Mouse (Mus musculus): Measurements from ENCODE around the gene Ctu2. TPM values are rescaled to one million over a fixed set of nuclear protein-coding genes. Genes with fewer than 3 reads are reported as not detected.

Ctu2 gene
- polyA plus RNA-seq, 1 experiment from 2014 or later: 83.6 TPM

- no peak overlapping the region for H3K9ac ChIP-seq (ENCODE audit: low read depth, low read length)
- peak; percentile 36; the same call in 1 of the 2 replicates for ATAC-seq
- 70% methylated on average over 11 of the region's 11 CpGs for WGBS
- peaks cover 37% of the 10 kb centered on the region for H3K36me3 ChIP-seq (ENCODE audit: control insufficient read depth, insufficient read depth, low read length)
- peaks cover 5% of the 10 kb centered on the region for H3K4me1 ChIP-seq (ENCODE audit: control insufficient read depth, insufficient read depth, low read length)
- no peaks in the 10 kb centered on the region for H3K9me3 ChIP-seq (replicated peaks; ENCODE audit: control insufficient read depth, low read length, poor library complexity, severe bottlenecking)
- H3K27ac ChIP-seq (ENCODE audit: low read length): no peak overlapping the region
- H3K4me3 ChIP-seq (ENCODE audit: low read depth, low read length): no peak overlapping the region
- no peak overlapping the region for H3K4me2 ChIP-seq (ENCODE audit: low read length)
- no peaks in the 10 kb centered on the region for H3K27me3 ChIP-seq (ENCODE audit: control insufficient read depth, insufficient read depth, low read depth, low read length)
Measured at GRCm38 (mm10) chr8:122433269-122433905, 42.6 kb upstream of the Ctu2 start.

DNA sequence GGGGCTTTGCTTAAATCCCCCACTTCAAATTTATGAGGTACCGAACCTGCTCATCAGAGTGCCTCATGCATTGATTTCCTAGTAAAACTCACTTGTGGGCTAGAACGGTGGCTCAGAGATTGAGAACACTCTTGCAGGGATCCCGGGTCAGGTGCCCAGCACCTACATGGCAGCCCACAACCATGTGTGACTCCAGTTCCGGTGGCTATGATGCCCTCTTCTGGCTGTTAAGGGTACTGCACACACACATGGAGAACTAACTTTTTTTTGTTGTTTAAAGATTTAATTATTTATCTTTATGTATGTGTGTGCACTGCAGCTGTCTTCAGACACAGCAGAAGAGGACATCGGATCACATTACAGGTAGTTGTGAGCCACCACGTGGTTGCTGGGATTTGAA, 40.6 kb upstream of the Ctu2 start:
- H3K4me1 ChIP-seq (ENCODE audit: control insufficient read depth, insufficient read depth, low read length): peaks cover 5% of the 10 kb centered on the region
- H3K36me3 ChIP-seq (ENCODE audit: control insufficient read depth, insufficient read depth, low read length): peaks cover 39% of the 10 kb centered on the region

GRCm38 (mm10) chr8:122436146-122436545, 39.8 kb upstream of the Ctu2 start:
- no peak overlapping the region for H3K4me2 ChIP-seq (ENCODE audit: low read length)
- H3K9ac ChIP-seq (ENCODE audit: low read depth, low read length): no peak overlapping the region
- no peak for ATAC-seq
- H3K36me3 ChIP-seq (ENCODE audit: control insufficient read depth, insufficient read depth, low read length): peaks cover 39% of the 10 kb centered on the region
- 97% methylated on average over 9 of the region's 9 CpGs for WGBS
- H3K27ac ChIP-seq (ENCODE audit: low read length): no peak overlapping the region
- H3K4me1 ChIP-seq (ENCODE audit: control insufficient read depth, insufficient read depth, low read length): peaks cover 5% of the 10 kb centered on the region
- no peak overlapping the region for H3K4me3 ChIP-seq (ENCODE audit: low read depth, low read length)
- no peaks in the 10 kb centered on the region for H3K27me3 ChIP-seq (ENCODE audit: control insufficient read depth, insufficient read depth, low read depth, low read length)
- H3K9me3 ChIP-seq (replicated peaks; ENCODE audit: control insufficient read depth, low read length, poor library complexity, severe bottlenecking): no peaks in the 10 kb centered on the region

More for the DNA sequence above, 40.6 kb upstream of the Ctu2 start:
- ATAC-seq: no peak
- Histone ChIP-seq H3K9ac (ENCODE audit: low read depth, low read length) (no peak overlapping the region), H3K9me3 (replicated peaks; ENCODE audit: control insufficient read depth, low read length, poor library complexity, severe bottlenecking) (no peaks in the 10 kb centered on the region), H3K4me3 (ENCODE audit: low read depth, low read length) (no peak overlapping the region), H3K27ac (ENCODE audit: low read length) (no peak overlapping the region), H3K4me2 (ENCODE audit: low read length) (no peak overlapping the region), H3K27me3 (ENCODE audit: control insufficient read depth, insufficient read depth, low read depth, low read length) (no peaks in the 10 kb centered on the region)
- WGBS: 89% methylated on average over 6 of the region's 6 CpGs

GRCm38 (mm10) chr8:122436586-122437125, 39.3 kb upstream of the Ctu2 start:
- no peak overlapping the region for H3K9ac ChIP-seq (ENCODE audit: low read depth, low read length)
- WGBS: 91% methylated on average over 20 of the region's 20 CpGs
- H3K9me3 ChIP-seq (replicated peaks; ENCODE audit: control insufficient read depth, low read length, poor library complexity, severe bottlenecking): no peaks in the 10 kb centered on the region
- no peak overlapping the region for H3K4me3 ChIP-seq (ENCODE audit: low read depth, low read length)
- H3K27ac ChIP-seq (ENCODE audit: low read length): no peak overlapping the region
- ATAC-seq: no peak
- H3K4me2 ChIP-seq (ENCODE audit: low read length): no peak overlapping the region
- no peaks in the 10 kb centered on the region for H3K27me3 ChIP-seq (ENCODE audit: control insufficient read depth, insufficient read depth, low read depth, low read length)
- H3K4me1 ChIP-seq (ENCODE audit: control insufficient read depth, insufficient read depth, low read length): peaks cover 8% of the 10 kb centered on the region
- H3K36me3 ChIP-seq (ENCODE audit: control insufficient read depth, insufficient read depth, low read length): peaks cover 39% of the 10 kb centered on the region

DNA sequence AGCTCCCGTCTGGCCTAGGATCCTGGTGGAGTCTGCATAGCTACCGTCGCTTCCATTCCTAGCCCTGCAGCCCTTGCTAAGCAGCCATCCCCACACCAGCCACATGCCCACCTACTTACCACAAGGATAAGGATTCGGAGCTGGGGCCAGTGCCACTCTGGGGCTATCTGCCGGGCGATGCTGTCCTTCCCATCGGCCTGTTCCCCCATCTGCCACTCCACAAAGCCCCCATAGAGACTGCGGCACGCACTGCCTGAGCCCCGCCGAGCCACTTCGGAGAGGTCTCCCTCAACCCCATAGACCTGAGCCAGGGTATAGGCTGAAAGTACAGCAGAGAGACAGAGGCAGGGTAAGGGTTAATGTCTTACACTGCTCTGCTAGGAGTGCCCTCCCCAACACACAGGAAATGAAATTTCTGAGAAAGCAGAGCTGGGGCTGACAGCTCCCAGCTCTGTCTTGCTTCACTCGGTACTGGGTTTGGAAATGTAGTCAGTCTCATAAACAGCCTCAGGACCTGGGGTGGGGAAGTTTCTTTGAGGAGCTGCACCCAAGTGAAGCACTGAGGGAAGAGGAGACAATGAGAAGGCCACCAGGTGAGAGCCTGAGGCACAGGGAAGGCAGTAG, 38.1 kb upstream of the Ctu2 start:
- Histone ChIP-seq H3K36me3 (ENCODE audit: control insufficient read depth, insufficient read depth, low read length) (peaks cover 39% of the 10 kb centered on the region), H3K27ac (ENCODE audit: low read length) (no peak overlapping the region), H3K27me3 (ENCODE audit: control insufficient read depth, insufficient read depth, low read depth, low read length) (no peaks in the 10 kb centered on the region), H3K4me3 (ENCODE audit: low read depth, low read length) (no peak overlapping the region), H3K4me1 (ENCODE audit: control insufficient read depth, insufficient read depth, low read length) (peaks cover 12% of the 10 kb centered on the region), H3K9me3 (replicated peaks; ENCODE audit: control insufficient read depth, low read length, poor library complexity, severe bottlenecking) (no peaks in the 10 kb centered on the region), H3K4me2 (ENCODE audit: low read length) (no peak overlapping the region), H3K9ac (ENCODE audit: low read depth, low read length) (no peak overlapping the region)
- WGBS: 93% methylated on average over 13 of the region's 13 CpGs
- no peak for ATAC-seq

DNA sequence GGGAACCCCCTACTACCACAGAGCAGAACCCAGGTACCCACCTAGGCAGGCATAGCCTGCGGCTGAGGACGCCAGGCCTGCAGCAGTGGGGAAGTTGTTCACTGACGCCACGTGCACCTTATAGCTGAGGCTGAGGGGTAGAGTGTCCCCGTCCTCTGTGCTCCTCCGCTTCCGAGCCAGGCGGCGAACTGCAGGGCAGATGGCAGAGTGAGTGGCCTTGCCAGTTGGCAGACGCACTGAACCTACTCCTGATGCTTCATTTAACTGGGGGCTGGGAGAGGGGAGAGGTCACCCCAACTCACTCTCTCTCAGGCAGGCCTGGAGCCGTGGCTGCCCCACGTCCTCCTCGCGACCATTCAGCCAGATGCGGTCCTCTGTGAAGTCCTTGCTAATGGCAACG, 36.6 kb upstream of the Ctu2 start:
- no peak for ATAC-seq
- Histone ChIP-seq H3K4me3 (ENCODE audit: low read depth, low read length) (no peak overlapping the region), H3K9ac (ENCODE audit: low read depth, low read length) (no peak overlapping the region), H3K36me3 (ENCODE audit: control insufficient read depth, insufficient read depth, low read length) (peaks cover 31% of the 10 kb centered on the region), H3K4me1 (ENCODE audit: control insufficient read depth, insufficient read depth, low read length) (peaks cover 12% of the 10 kb centered on the region), H3K27ac (ENCODE audit: low read length) (no peak overlapping the region), H3K4me2 (ENCODE audit: low read length) (no peak overlapping the region), H3K27me3 (ENCODE audit: control insufficient read depth, insufficient read depth, low read depth, low read length) (no peaks in the 10 kb centered on the region), H3K9me3 (replicated peaks; ENCODE audit: control insufficient read depth, low read length, poor library complexity, severe bottlenecking) (no peaks in the 10 kb centered on the region)
- WGBS: 91% methylated on average over 16 of the region's 16 CpGs

DNA sequence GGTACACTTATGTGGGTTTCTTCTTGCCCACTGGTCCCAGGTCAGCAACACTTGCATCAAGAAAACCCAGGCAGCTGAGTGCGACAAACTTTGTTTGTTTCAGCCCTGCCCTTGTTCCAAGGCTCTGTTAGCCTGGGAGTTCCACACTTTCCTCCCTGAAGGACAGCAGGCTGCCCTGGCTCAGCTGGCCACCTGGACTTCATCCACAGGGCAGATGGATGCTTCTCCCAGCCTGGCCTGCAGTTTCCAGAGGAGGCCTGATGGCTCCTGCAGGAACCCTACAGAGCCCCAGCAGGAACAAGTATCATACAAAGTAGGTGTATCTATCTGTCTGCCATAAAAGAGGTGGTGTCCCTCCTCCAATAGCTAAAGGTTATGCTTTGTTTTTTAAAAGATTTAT, 34.6 kb upstream of the Ctu2 start:
- 100% methylated on average over 1 of the region's 1 CpGs for WGBS

DNA sequence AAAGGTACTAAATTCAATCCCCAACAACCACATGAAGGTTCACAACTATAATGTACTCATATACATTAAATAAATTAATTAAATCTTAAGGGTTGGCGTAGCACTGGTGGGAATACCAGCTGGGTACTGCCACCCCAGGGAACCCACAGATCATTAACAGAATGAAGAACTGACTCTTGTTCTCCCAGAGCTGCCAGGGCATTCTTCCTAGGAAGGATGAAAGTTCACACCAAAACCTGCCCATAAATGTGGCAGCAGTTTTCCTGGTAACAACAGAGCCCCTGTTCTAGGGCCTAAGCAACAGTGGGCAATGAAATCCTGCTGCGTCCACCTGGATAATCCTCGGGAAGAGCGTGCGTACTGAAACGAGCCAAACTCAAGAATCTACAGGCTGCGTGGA, 33.6 kb upstream of the Ctu2 start:
- Histone ChIP-seq H3K9ac (ENCODE audit: low read depth, low read length) (peak overlapping the region; percentile 77), H3K27ac (ENCODE audit: low read length) (peak overlapping the region; percentile 87), H3K36me3 (ENCODE audit: control insufficient read depth, insufficient read depth, low read length) (peaks cover 7% of the 10 kb centered on the region; the same call in 1 of the 2 replicates), H3K27me3 (ENCODE audit: control insufficient read depth, insufficient read depth, low read depth, low read length) (no peaks in the 10 kb centered on the region), H3K4me2 (ENCODE audit: low read length) (peak overlapping the region; percentile 75), H3K4me1 (ENCODE audit: control insufficient read depth, insufficient read depth, low read length) (peaks cover 24% of the 10 kb centered on the region), H3K9me3 (replicated peaks; ENCODE audit: control insufficient read depth, low read length, poor library complexity, severe bottlenecking) (no peaks in the 10 kb centered on the region), H3K4me3 (ENCODE audit: low read depth, low read length) (peak overlapping the region; percentile 63)
- ATAC-seq: no peak
- WGBS: 12% methylated on average over 7 of the region's 7 CpGs

More for the DNA sequence above, 34.6 kb upstream of the Ctu2 start:
- Histone ChIP-seq H3K9me3 (replicated peaks; ENCODE audit: control insufficient read depth, low read length, poor library complexity, severe bottlenecking) (no peaks in the 10 kb centered on the region), H3K9ac (ENCODE audit: low read depth, low read length) (no peak overlapping the region), H3K4me3 (ENCODE audit: low read depth, low read length) (no peak overlapping the region), H3K4me1 (ENCODE audit: control insufficient read depth, insufficient read depth, low read length) (peaks cover 24% of the 10 kb centered on the region), H3K27me3 (ENCODE audit: control insufficient read depth, insufficient read depth, low read depth, low read length) (no peaks in the 10 kb centered on the region), H3K27ac (ENCODE audit: low read length) (no peak overlapping the region), H3K4me2 (ENCODE audit: low read length) (no peak overlapping the region), H3K36me3 (ENCODE audit: control insufficient read depth, insufficient read depth, low read length) (peaks cover 15% of the 10 kb centered on the region)
- ATAC-seq: no peak

DNA sequence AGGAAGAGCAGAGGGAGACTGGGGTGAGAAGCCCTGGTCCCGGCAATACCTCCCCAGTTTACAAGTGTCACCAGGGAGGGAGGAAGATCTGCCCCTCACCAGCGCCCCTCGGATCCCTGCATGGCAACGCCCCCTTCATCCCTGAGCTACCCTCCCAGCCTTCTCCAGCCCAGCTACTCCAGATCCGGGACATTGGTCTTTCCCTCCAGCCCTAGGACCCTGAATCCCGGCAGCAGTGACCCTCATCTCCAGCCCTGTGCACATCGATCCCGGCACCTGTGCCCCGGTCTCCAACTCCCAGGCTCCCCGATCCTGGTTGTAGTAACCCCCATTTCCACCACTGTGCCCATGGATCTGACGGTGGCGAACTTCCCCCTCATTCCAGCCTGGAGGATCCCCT, 33.2 kb upstream of the Ctu2 start:
- peak overlapping the region; percentile 63 for H3K4me3 ChIP-seq (ENCODE audit: low read depth, low read length)
- H3K27ac ChIP-seq (ENCODE audit: low read length): peak overlapping the region; percentile 87
- no peaks in the 10 kb centered on the region for H3K9me3 ChIP-seq (replicated peaks; ENCODE audit: control insufficient read depth, low read length, poor library complexity, severe bottlenecking)
- peaks cover 24% of the 10 kb centered on the region for H3K4me1 ChIP-seq (ENCODE audit: control insufficient read depth, insufficient read depth, low read length)
- peak overlapping the region; percentile 77 for H3K9ac ChIP-seq (ENCODE audit: low read depth, low read length)
- peak; percentile 18 for ATAC-seq
- H3K4me2 ChIP-seq (ENCODE audit: low read length): peak overlapping the region; percentile 75
- H3K36me3 ChIP-seq (ENCODE audit: control insufficient read depth, insufficient read depth, low read length): peaks cover 3% of the 10 kb centered on the region; the same call in 1 of the 2 replicates
- H3K27me3 ChIP-seq (ENCODE audit: control insufficient read depth, insufficient read depth, low read depth, low read length): no peaks in the 10 kb centered on the region
- 2% methylated on average over 12 of the region's 12 CpGs for WGBS

Measured in midbrain, embryonic 16.5 days (tissue).